Mouse (Mus musculus) liver, embryonic 12.5 days (tissue): Measurements from ENCODE around the gene Hoxd9. TPM values are rescaled to one million over a fixed set of nuclear protein-coding genes. Genes with fewer than 3 reads are reported as not detected.
A peak's percentile ranks its signal among the peaks of the same experiment; 100 is the strongest.

Experiments used
- ATAC-seq: fragments of 200-750 bp; cut with Nextera tagmentation; 2 replicates; pipeline ENCODE4 v1.8.0; 2017; ENCODE audit warnings: moderate number of reproducible peaks, mild to moderate bottlenecking, moderate library complexity
- H3K27ac ChIP-seq: fragments of 300-500 bp; sonication (generic); 2 replicates; pipeline ENCODE4 v1.5.1; 2016; ENCODE audit warnings: mild to moderate bottlenecking
- H3K27me3 ChIP-seq: fragments of 300-500 bp; sonication (generic); replicated peaks from 2 replicates; pipeline ENCODE4 v1.6.1; 2016; ENCODE audit warnings: mild to moderate bottlenecking, moderate library complexity
- H3K36me3 ChIP-seq: fragments of 300-500 bp; sonication (generic); 2 replicates; pipeline ENCODE4 v1.6.1; 2016; ENCODE audit warnings: mild to moderate bottlenecking, moderate library complexity
- H3K4me1 ChIP-seq: fragments of 300-500 bp; sonication (generic); 2 replicates; pipeline ENCODE4 v1.6.1; 2016
- H3K4me2 ChIP-seq: fragments of 300-500 bp; sonication (generic); 2 replicates; pipeline ENCODE4 v1.6.1; 2016; ENCODE audit warnings: mild to moderate bottlenecking, moderate library complexity
- H3K4me3 ChIP-seq: fragments of 300-500 bp; sonication (generic); 2 replicates; pipeline ENCODE4 v1.5.1; 2016; ENCODE audit warnings: mild to moderate bottlenecking, moderate library complexity
- H3K9ac ChIP-seq: fragments of 300-500 bp; sonication (generic); 2 replicates; pipeline ENCODE4 v1.6.1; 2016; ENCODE audit warnings: mild to moderate bottlenecking, moderate library complexity
- H3K9me3 ChIP-seq: fragments of 300-500 bp; sonication (generic); replicated peaks from 2 replicates; pipeline ENCODE4 v1.6.1; 2016; ENCODE audit warnings: mild to moderate bottlenecking, moderate library complexity
- WGBS: fragments of 180-500 bp; shearing (Covaris S2); methylation state at CpG from one replicate; pipeline ENCODE4 v1.1.7; 2016; ENCODE audit not compliant: insufficient replicate concordance; 5-methylcytosine and 5-hydroxymethylcytosine counted together
- polyA plus RNA-seq: library from polyadenylated mRNA; unstranded; fragments of >200 nt; fragmentation: Nextera tagmentation; extraction: Ambion mirVana; gene quantifications from 2 replicates; pipeline ENCODE4 v1.2.1, GENCODE M21; 2016

The Hoxd9 gene
- polyA plus RNA-seq, result 0.06 TPM in 1 of 2 replicates, not detected in the other

- no peak; the same call in 1 of the 2 replicates for ATAC-seq
Measured at GRCm38 (mm10) chr2:74697567-74698121, at the start of gene Hoxd9. Hoxd9 (plus strand) TSS chr2:74697727.

GRCm38 (mm10) chr2:74652996-74653340, 44.6 kb upstream of the Hoxd9 start:
- Histone ChIP-seq H3K27ac (no peak overlapping the region), H3K27me3 (peaks cover 90% of the 10 kb centered on the region), H3K9me3 (no peaks in the 10 kb centered on the region), H3K4me3 (no peak overlapping the region), H3K4me1 (peaks cover 13% of the 10 kb centered on the region), H3K36me3 (no peaks in the 10 kb centered on the region), H3K4me2 (no peak overlapping the region), H3K9ac (no peak overlapping the region)
- ATAC-seq, result no peak
- WGBS, result 30% methylated on average over 2 of the region's 2 CpGs

More at GRCm38 (mm10) chr2:74697567-74698121, at the start of gene Hoxd9:
- H3K9ac ChIP-seq, result no peak within 1 kb of the TSS
- H3K4me2 ChIP-seq, result peak within 1 kb of the TSS; percentile 55
- H3K4me1 ChIP-seq, result peaks cover 9% of the 10 kb centered on the region; the same call in 1 of the 2 replicates
- peak within 1 kb of the TSS; percentile 35 for H3K4me3 ChIP-seq
- under 1% methylated on average over 43 of the region's 43 CpGs for WGBS
- H3K36me3 ChIP-seq, result no peaks in the 10 kb centered on the region
- H3K9me3 ChIP-seq, result no peaks in the 10 kb centered on the region
- H3K27me3 ChIP-seq, result peaks cover 100% of the 10 kb centered on the region
- H3K27ac ChIP-seq, result no peak within 1 kb of the TSS

- WGBS, result 11% methylated on average over 17 of the region's 17 CpGs
- peaks cover 90% of the 10 kb centered on the region for H3K27me3 ChIP-seq
- no peak overlapping the region for H3K9ac ChIP-seq
- no peak overlapping the region for H3K4me3 ChIP-seq
- no peak for ATAC-seq
- H3K27ac ChIP-seq, result no peak overlapping the region
- H3K4me2 ChIP-seq, result no peak overlapping the region
- peaks cover 13% of the 10 kb centered on the region for H3K4me1 ChIP-seq
- no peaks in the 10 kb centered on the region for H3K9me3 ChIP-seq
- no peaks in the 10 kb centered on the region for H3K36me3 ChIP-seq
Measured at GRCm38 (mm10) chr2:74653781-74654535, 43.6 kb upstream of the Hoxd9 start.

- peak overlapping the region; percentile 55; the same call in 1 of the 2 replicates for H3K4me2 ChIP-seq
Measured at GRCm38 (mm10) chr2:74654743-74655419, 42.6 kb upstream of the Hoxd9 start.

GRCm38 (mm10) chr2:74655420-74655781, 42.1 kb upstream of the Hoxd9 start:
- 4% methylated on average over 40 of the region's 47 CpGs for WGBS
- no peak overlapping the region for H3K9ac ChIP-seq
- no peak for ATAC-seq

More at GRCm38 (mm10) chr2:74654743-74655419, 42.6 kb upstream of the Hoxd9 start:
- no peak for ATAC-seq
- no peaks in the 10 kb centered on the region for H3K36me3 ChIP-seq
- H3K9ac ChIP-seq, result no peak overlapping the region
- H3K27ac ChIP-seq, result no peak overlapping the region
- peak overlapping the region; percentile 36; the same call in 1 of the 2 replicates for H3K4me3 ChIP-seq
- peaks cover 13% of the 10 kb centered on the region for H3K4me1 ChIP-seq
- 5% methylated on average over 14 of the region's 20 CpGs for WGBS
- no peaks in the 10 kb centered on the region for H3K9me3 ChIP-seq
- peaks cover 90% of the 10 kb centered on the region for H3K27me3 ChIP-seq

GRCm38 (mm10) chr2:74655821-74656631, 41.5 kb upstream of the Hoxd9 start:
- WGBS, result 2% methylated on average over 65 of the region's 69 CpGs
- peaks cover 90% of the 10 kb centered on the region for H3K27me3 ChIP-seq
- H3K27ac ChIP-seq, result no peak overlapping the region
- H3K4me1 ChIP-seq, result peaks cover 13% of the 10 kb centered on the region
- ATAC-seq, result no peak
- no peak overlapping the region for H3K9ac ChIP-seq
- H3K4me2 ChIP-seq, result peak overlapping the region; percentile 55
- peak overlapping the region; percentile 36 for H3K4me3 ChIP-seq
- no peaks in the 10 kb centered on the region for H3K36me3 ChIP-seq
- H3K9me3 ChIP-seq, result no peaks in the 10 kb centered on the region

More at GRCm38 (mm10) chr2:74655420-74655781, 42.1 kb upstream of the Hoxd9 start:
- Histone ChIP-seq H3K36me3 (no peaks in the 10 kb centered on the region), H3K4me2 (peak overlapping the region; percentile 55), H3K27me3 (peaks cover 90% of the 10 kb centered on the region), H3K4me1 (peaks cover 13% of the 10 kb centered on the region), H3K9me3 (no peaks in the 10 kb centered on the region), H3K4me3 (peak overlapping the region; percentile 36), H3K27ac (no peak overlapping the region)

GRCm38 (mm10) chr2:74656632-74657021, 40.9 kb upstream of the Hoxd9 start:
- Histone ChIP-seq H3K4me2 (no peak overlapping the region), H3K4me1 (peaks cover 13% of the 10 kb centered on the region), H3K9ac (no peak overlapping the region), H3K4me3 (no peak overlapping the region), H3K27ac (no peak overlapping the region), H3K27me3 (peaks cover 91% of the 10 kb centered on the region), H3K9me3 (no peaks in the 10 kb centered on the region), H3K36me3 (no peaks in the 10 kb centered on the region)
- under 1% methylated on average over 4 of the region's 4 CpGs for WGBS
- ATAC-seq, result no peak

- Histone ChIP-seq H3K9ac (no peak overlapping the region), H3K4me3 (peak overlapping the region; percentile 5; the same call in 1 of the 2 replicates), H3K4me1 (peaks cover 13% of the 10 kb centered on the region), H3K9me3 (no peaks in the 10 kb centered on the region), H3K4me2 (peak overlapping the region; percentile 6; the same call in 1 of the 2 replicates), H3K27ac (no peak overlapping the region), H3K27me3 (peaks cover 91% of the 10 kb centered on the region), H3K36me3 (no peaks in the 10 kb centered on the region)
- ATAC-seq, result no peak
- WGBS, result 3% methylated on average over 62 of the region's 62 CpGs
Measured at GRCm38 (mm10) chr2:74657251-74658023, 40.1 kb upstream of the Hoxd9 start.

GRCm38 (mm10) chr2:74658024-74658666, 39.4 kb upstream of the Hoxd9 start:
- Histone ChIP-seq H3K36me3 (no peaks in the 10 kb centered on the region), H3K4me1 (peaks cover 13% of the 10 kb centered on the region), H3K4me3 (peak overlapping the region; percentile 5; the same call in 1 of the 2 replicates), H3K9ac (no peak overlapping the region), H3K27me3 (peaks cover 96% of the 10 kb centered on the region), H3K4me2 (0 out of 2 replicates have a peak overlapping the region, but pooled peaks have one; percentile 6), H3K27ac (no peak overlapping the region), H3K9me3 (no peaks in the 10 kb centered on the region)
- 2% methylated on average over 15 of the region's 15 CpGs for WGBS
- no peak for ATAC-seq

GRCm38 (mm10) chr2:74658667-74659371, 38.7 kb upstream of the Hoxd9 start:
- no peak overlapping the region for H3K9ac ChIP-seq
- H3K4me1 ChIP-seq, result peaks cover 13% of the 10 kb centered on the region
- WGBS, result 3% methylated on average over 47 of the region's 47 CpGs
- no peak overlapping the region for H3K4me3 ChIP-seq
- H3K27me3 ChIP-seq, result peaks cover 100% of the 10 kb centered on the region
- no peaks in the 10 kb centered on the region for H3K9me3 ChIP-seq
- ATAC-seq, result no peak
- H3K36me3 ChIP-seq, result no peaks in the 10 kb centered on the region
- H3K27ac ChIP-seq, result no peak overlapping the region
- H3K4me2 ChIP-seq, result no peak overlapping the region
